Mouse (Mus musculus) heart, embryonic 10.5 days (tissue): ENCODE measurements around the gene Uvrag. TPM values are rescaled to one million over a fixed set of nuclear protein-coding genes. Genes with fewer than 3 reads are reported as not detected.

Experiments used
- DNase-seq: peaks from one replicate; pipeline ENCODE4 v3.0.0-alpha.2; 2017; ENCODE audit warnings: low spot score
- H3K27ac ChIP-seq: fragments of 300-500 bp; sonication (generic); 2 replicates; pipeline ENCODE4 v1.5.1; 2016; ENCODE audit warnings: mild to moderate bottlenecking
- H3K27me3 ChIP-seq: fragments of 300-500 bp; sonication (generic); 2 replicates; pipeline ENCODE4 v1.6.1; 2016; ENCODE audit warnings: mild to moderate bottlenecking; ENCODE audit not compliant: poor library complexity, insufficient read depth, severe bottlenecking
- H3K36me3 ChIP-seq: fragments of 300-500 bp; sonication (generic); 2 replicates; pipeline ENCODE4 v1.6.1; 2016; ENCODE audit warnings: mild to moderate bottlenecking, moderate library complexity
- H3K4me1 ChIP-seq: fragments of 300-500 bp; sonication (generic); 2 replicates; pipeline ENCODE4 v1.6.1; 2016; ENCODE audit warnings: mild to moderate bottlenecking
- H3K4me3 ChIP-seq: fragments of 300-500 bp; sonication (generic); 2 replicates; pipeline ENCODE4 v1.5.1; 2016; ENCODE audit warnings: mild to moderate bottlenecking, moderate library complexity
- H3K9me3 ChIP-seq: fragments of 300-500 bp; sonication (generic); 2 replicates; pipeline ENCODE4 v1.6.1; 2016; ENCODE audit warnings: mild to moderate bottlenecking, moderate library complexity
- WGBS: fragments of 180-500 bp; shearing (Covaris S2); methylation state at CpG from one replicate; pipeline ENCODE4 v1.1.7; 2016; 5-methylcytosine and 5-hydroxymethylcytosine counted together
- polyA plus RNA-seq: library from polyadenylated mRNA; unstranded; fragments of >200 nt; fragmentation: Nextera tagmentation; extraction: Ambion mirVana; gene quantifications from 2 replicates; pipeline ENCODE4 v1.2.1, GENCODE M21; 2016

Gene Uvrag
- polyA plus RNA-seq, 1 experiment from 2014 or later = 15.2 TPM

DNA sequence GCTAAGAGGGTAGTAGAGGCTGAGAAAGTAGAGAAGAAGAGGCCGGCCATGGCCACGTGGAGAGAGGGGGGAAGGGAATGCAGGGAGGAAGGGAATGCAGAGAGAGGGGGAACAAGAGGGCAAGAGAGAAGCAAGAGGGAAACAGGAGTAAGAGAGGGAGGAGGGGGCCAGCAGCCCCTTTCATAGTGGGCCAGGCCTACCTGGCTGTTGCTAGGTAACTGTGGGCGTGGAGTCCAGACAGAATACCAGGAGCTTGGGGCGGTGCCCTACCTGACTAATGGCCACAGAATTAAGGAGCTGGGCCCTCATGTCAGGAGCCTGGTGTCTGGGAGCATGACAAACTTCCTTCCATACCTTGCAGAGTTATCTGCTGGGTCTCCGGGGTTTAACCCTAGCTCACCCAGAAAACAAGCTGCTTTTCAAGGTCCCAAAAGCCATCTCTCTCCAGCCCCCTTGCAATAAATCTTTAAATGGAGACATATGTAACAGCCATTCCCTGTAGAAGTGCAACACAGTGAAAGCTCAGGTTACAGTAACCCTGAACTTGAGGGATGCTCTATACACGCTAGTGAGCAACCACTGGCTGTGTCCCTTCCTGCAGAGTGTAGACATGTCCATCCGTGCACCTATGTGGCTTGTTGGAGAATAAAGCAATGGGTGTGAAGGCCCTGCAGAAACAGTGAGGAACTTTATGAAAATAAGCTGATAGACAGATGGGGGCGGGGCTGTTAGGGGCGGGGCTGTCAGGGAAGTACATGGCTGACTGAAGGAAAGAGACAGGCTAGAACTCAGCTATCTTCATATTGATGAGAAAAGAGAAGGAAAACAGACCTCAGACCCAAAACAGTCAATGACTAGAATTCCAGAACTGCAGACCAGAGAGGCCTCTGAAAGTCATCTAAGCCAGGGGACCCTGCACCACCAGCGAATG is 12.7 kb downstream of the Uvrag start:
- DNase-seq = no peak
- Histone ChIP-seq H3K9me3 (0 out of 2 replicates have a peak, but pooled peaks cover 4% of the 10 kb centered on the region), H3K27ac (peak overlapping the region; percentile 69; the same call in 1 of the 2 replicates), H3K27me3 (no peaks in the 10 kb centered on the region), H3K36me3 (peaks cover 13% of the 10 kb centered on the region), H3K4me1 (peaks cover 53% of the 10 kb centered on the region), H3K4me3 (no peak overlapping the region)
- 47% methylated on average over 10 of the region's 10 CpGs for WGBS

DNA sequence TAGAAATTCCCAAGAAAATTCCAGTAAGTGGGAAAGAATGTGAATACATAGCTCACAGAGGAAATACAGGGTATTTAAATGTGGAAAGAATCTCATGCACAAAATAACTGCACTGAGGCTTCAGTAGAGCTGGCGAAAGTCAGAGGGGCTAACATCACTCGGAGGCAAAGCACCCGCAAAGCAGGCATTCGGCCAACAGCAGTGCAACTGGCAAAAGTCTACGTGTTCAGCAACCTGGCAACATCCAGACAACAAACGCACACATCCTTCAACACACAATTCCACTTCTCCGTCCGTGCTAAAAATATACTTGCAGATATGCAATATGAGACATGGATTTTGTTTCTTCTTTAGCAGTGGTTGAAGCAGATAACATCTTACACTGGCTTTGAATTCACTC is 14.9 kb downstream of the Uvrag start:
- WGBS = 64% methylated on average over 8 of the region's 8 CpGs
- H3K4me1 ChIP-seq = peaks cover 45% of the 10 kb centered on the region
- H3K4me3 ChIP-seq = no peak overlapping the region
- no peaks in the 10 kb centered on the region for H3K27me3 ChIP-seq
- peaks cover 13% of the 10 kb centered on the region for H3K36me3 ChIP-seq
- 0 out of 2 replicates have a peak overlapping the region, but pooled peaks have one; percentile 24 for H3K27ac ChIP-seq
- DNase-seq = no peak
- H3K9me3 ChIP-seq = 0 out of 2 replicates have a peak, but pooled peaks cover 4% of the 10 kb centered on the region

DNA sequence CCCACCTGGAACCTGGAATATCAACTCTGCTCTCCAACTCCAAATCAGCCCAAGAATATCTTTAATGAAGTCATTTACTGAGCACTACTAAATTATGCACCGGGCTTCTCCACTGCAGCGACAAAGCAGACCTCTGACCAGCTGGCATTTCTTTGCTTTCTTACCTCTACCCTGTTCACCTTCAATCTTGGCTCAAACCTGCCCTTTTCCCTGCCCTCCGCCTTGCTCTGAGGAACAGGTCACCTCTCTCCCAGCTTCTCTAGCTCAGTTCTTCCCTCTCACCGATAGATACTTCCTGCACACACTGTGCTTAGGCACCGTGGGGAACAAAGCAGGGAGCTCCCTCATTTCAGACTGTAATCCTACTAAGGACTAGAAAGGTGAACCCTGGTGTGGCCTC is 18.3 kb downstream of the Uvrag start:
- Histone ChIP-seq H3K36me3 (peaks cover 13% of the 10 kb centered on the region), H3K9me3 (0 out of 2 replicates have a peak, but pooled peaks cover 4% of the 10 kb centered on the region), H3K27me3 (no peaks in the 10 kb centered on the region), H3K4me3 (no peak overlapping the region), H3K4me1 (peaks cover 43% of the 10 kb centered on the region), H3K27ac (peak overlapping the region; percentile 36; the same call in 1 of the 2 replicates)
- WGBS = 70% methylated on average over 5 of the region's 5 CpGs
- DNase-seq = no peak

DNA sequence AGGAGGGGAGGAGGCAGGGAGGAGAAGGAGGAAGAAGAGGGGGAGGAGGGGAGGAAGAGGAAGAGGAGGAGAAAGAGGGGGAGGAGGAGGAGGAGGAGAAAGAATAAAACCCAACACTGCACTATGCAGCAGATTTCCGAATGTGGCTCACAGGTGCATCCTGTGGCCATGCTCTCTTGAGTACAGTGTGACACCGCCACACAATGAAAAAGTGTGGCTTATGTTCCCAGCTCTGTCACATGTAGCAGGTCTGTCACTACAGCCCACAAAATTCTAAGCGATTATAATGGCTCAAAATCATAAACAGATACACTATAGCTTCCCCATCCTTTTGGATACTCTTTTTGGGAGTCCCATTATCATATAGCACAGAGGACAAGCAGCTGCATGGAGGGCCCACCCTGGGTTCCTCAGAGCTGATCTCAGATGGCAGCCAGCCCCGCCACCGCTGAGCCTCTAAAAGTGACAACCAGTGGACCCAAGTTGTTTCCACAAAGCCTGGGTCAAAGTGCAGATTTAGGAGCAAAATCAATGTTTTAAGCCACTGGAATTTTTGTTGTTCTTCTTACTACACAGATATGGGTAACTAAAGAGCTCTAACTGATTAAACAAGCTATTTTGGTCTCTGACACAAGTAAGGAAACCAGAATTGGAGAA is 19.9 kb downstream of the Uvrag start:
- Histone ChIP-seq H3K4me1 (peaks cover 34% of the 10 kb centered on the region), H3K36me3 (peaks cover 13% of the 10 kb centered on the region), H3K27me3 (no peaks in the 10 kb centered on the region), H3K27ac (no peak overlapping the region), H3K9me3 (0 out of 2 replicates have a peak, but pooled peaks cover 4% of the 10 kb centered on the region), H3K4me3 (no peak overlapping the region)
- WGBS = 94% methylated on average over 5 of the region's 5 CpGs
- DNase-seq = no peak

DNA sequence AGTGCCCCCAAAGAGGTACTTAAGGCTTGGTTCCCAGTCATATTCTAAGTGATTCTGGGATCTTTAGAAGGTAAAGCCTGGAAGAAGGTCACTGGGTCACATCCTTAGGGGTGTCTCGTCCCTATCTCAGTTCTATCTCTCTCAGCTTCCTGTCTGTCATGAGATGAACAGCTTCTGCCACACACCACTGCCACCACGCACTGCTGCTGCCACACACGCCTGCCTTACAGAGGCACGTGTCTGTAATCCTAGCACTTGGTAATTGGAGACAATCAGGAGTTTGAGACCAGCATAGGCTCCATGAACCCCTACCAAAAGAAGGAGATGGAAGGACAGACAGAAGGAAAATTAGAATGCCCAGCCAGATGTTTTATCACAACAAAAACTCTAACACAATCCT is 20.9 kb downstream of the Uvrag start:
- peaks cover 11% of the 10 kb centered on the region; the same call in 1 of the 2 replicates for H3K36me3 ChIP-seq
- no peak for DNase-seq
- H3K27ac ChIP-seq = no peak overlapping the region; the same call in 1 of the 2 replicates
- no peaks in the 10 kb centered on the region for H3K27me3 ChIP-seq
- peaks cover 41% of the 10 kb centered on the region for H3K4me1 ChIP-seq
- 0 out of 2 replicates have a peak, but pooled peaks cover 4% of the 10 kb centered on the region for H3K9me3 ChIP-seq
- WGBS = 60% methylated on average over 4 of the region's 4 CpGs
- H3K4me3 ChIP-seq = no peak overlapping the region

DNA sequence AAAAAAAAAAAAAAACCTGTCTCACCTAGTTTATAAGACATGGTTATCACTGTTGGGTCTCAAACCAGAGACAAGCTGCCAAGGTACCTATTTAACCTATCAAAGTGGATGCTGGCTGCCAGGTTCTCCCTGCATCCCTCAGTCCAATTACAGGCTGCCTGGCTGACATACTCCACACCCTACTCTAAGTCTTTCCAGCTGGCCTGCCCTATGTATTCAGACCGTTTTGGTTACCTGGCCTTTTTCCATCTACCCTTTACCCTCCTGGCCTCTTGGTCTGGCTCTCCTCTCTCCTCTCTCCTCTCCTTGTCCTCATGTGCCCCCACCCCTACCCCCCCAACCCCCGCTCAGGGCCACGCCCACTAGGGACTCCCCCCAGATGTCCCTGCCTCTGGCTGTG is 24.2 kb downstream of the Uvrag start:
- Histone ChIP-seq H3K27me3 (no peaks in the 10 kb centered on the region), H3K4me1 (peaks cover 44% of the 10 kb centered on the region), H3K9me3 (no peaks in the 10 kb centered on the region), H3K36me3 (no peaks in the 10 kb centered on the region), H3K27ac (no peak overlapping the region), H3K4me3 (no peak overlapping the region)
- no peak for DNase-seq
- WGBS = 80% methylated on average over 3 of the region's 3 CpGs

DNA sequence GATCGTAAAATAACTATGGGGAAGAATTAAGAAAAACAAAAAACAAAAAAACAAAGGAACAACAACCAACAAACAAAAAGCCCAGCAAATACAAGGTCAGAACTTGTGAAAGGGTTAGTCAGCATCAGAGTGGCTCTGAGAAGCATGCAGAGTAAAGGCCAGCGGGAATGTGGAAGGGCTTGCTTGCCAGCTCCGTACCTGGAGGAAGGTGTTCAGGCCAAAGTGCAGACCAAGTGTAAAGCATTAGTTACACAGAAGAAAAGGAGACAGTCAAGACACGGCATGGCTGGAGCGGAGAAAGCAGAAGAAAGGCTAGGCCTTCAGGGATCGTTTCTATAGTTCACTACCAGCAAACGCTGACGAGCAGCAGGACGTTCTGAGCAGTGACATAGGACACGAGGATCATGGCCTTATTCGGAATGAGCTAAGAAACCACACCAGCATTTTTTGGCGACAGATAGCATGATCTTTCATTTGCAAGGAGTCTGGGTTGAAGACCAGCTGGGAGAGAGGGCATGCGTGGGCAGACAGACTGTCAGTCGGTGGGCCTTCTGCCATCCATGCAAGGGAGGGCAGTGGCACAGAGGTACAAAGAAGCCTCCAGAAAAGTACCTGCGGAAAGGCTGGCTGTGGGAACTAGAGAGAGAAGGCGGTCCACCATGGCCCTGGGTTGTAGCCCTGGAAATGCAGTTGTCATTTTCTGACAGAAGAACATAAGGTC is 26.8 kb downstream of the Uvrag start:
- Histone ChIP-seq H3K27me3 (no peaks in the 10 kb centered on the region), H3K9me3 (no peaks in the 10 kb centered on the region), H3K27ac (no peak overlapping the region), H3K4me1 (peaks cover 25% of the 10 kb centered on the region), H3K36me3 (peaks cover 5% of the 10 kb centered on the region; the same call in 1 of the 2 replicates), H3K4me3 (no peak overlapping the region)
- 87% methylated on average over 16 of the region's 16 CpGs for WGBS
- no peak for DNase-seq

DNA sequence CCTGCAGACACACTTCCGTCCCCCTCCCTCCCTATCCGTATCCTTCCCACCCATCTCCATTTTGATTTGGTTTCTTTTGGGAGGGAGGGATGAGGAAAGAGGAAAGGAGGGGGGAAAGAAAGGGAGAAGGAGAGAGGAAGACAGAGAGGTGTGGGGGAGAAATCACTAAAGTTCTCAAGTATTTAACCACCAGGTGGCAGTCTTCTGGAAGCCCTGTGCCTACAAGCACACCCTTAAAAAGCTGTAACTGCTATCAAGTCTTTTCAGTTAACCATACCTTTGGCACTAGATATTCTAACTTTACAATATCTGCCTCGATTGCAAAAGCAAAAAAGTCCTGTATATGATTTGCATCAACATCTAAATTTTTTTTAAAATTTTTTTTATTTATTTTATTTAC is 33.4 kb downstream of the Uvrag start:
- Histone ChIP-seq H3K36me3 (peaks cover 8% of the 10 kb centered on the region; the same call in 1 of the 2 replicates), H3K27ac (no peak overlapping the region), H3K27me3 (no peaks in the 10 kb centered on the region), H3K4me1 (peaks cover 20% of the 10 kb centered on the region), H3K4me3 (no peak overlapping the region), H3K9me3 (no peaks in the 10 kb centered on the region)
- no peak for DNase-seq
- 42% methylated on average over 3 of the region's 3 CpGs for WGBS

DNA sequence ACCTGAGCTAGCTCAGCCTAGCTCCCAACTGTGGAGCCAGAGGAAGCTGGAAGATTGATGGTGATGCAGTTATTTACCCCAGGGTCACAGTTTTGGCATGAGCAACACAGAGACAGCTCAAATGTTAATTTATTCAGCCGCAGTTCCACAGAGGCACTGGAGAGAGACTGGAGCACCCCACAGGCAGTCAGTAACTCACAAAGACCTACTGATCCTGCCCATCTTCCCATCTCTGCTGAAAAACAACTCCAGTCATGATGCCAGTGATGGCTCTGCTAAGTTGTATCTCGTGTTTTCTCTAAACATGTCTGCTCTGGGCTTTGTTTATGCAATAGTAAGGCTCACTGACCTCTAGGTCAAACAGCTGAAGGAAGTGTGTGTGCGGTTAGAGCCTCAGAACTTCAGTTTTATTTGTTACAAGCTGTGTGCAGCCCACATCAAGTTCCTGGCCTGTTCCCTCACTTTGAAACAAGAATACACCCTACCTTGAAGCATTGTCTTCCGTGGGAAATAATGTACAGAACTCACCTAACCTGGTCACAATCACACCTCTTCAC is 34.1 kb downstream of the Uvrag start:
- peaks cover 8% of the 10 kb centered on the region; the same call in 1 of the 2 replicates for H3K36me3 ChIP-seq
- H3K4me1 ChIP-seq = peaks cover 28% of the 10 kb centered on the region
- no peak overlapping the region for H3K27ac ChIP-seq
- no peaks in the 10 kb centered on the region for H3K9me3 ChIP-seq
- DNase-seq = no peak
- H3K27me3 ChIP-seq = no peaks in the 10 kb centered on the region
- WGBS = 61% methylated on average over 4 of the region's 4 CpGs
- no peak overlapping the region for H3K4me3 ChIP-seq

DNA sequence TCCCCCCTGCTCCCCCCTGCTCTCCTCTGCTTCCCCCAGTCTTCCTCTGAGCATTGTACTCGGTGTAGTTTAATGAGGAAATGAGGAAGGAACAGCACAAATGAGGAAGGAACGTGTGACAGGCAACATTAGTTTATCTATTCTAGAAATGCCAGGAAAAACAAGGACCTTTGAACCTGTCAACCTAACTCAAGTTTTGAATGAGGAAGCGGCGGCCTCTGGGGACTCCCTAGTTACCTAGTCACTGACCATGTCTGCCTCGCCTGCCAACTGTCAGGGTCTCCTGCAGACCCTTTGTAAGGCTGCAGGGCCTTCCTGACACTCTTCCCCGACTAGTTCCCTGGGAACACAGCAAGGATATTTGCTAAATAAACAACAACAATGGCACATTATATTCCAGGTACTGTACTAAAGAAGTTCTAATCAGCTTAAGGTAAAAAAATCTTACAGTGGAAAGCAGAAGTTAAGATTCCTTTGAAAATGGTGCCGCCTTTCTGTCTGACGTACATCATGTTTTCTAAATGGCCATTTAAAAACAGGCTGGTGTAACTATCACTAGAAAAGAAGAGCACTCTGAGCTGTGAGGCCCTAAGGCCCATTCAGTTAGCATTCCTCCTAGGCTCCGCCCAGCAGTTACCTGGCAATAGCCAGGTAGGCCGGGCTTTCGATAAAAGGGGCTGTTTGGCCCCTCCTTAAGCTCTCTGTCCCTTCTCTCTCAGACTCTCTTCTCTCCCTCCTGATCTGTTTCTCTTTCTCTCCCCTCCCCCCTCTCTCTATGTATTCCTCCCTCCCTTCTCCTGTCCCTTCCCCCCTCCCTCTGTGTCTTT is 39.0 kb downstream of the Uvrag start:
- H3K27ac ChIP-seq = peak overlapping the region; percentile 73; the same call in 1 of the 2 replicates
- H3K9me3 ChIP-seq = no peaks in the 10 kb centered on the region
- H3K36me3 ChIP-seq = peaks cover 21% of the 10 kb centered on the region
- no peak overlapping the region for H3K4me3 ChIP-seq
- WGBS = 39% methylated on average over 11 of the region's 11 CpGs
- H3K4me1 ChIP-seq = peaks cover 52% of the 10 kb centered on the region
- DNase-seq = no peak
- H3K27me3 ChIP-seq = no peaks in the 10 kb centered on the region

DNA sequence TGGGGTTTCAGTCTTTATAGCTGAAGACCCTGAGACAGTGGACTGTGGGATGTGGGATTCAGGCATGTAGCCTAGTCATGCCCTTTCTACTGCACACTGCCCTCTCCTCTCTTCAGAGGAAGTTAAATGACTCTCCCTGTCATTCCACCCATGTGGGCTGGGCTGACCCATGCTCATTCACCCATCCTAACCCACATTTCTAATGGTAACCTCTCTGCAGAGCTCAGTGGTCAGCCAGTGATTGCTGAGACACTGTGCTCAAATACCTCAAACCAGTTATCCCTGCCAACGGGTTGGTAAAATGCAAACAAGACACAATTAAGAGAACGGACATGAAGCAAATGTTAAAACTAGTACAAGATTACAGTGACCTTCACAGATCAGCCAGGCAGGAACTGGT is 39.9 kb downstream of the Uvrag start:
- no peak for DNase-seq
- Histone ChIP-seq H3K4me1 (peaks cover 43% of the 10 kb centered on the region), H3K27me3 (no peaks in the 10 kb centered on the region), H3K27ac (peak overlapping the region; percentile 47; the same call in 1 of the 2 replicates), H3K36me3 (peaks cover 29% of the 10 kb centered on the region), H3K9me3 (no peaks in the 10 kb centered on the region), H3K4me3 (no peak overlapping the region)
- 67% methylated on average over 2 of the region's 2 CpGs for WGBS
